Mouse (Mus musculus): ENCODE results near the gene Myo6.

GRCm38 (mm10) chr9:80216786-80217501 lies 52.1 kb downstream of the Myo6 start:
- TF ChIP-seq CTCF (conservative IDR thresholded peaks at IDR 0.05; ENCODE audit: low read length) (no peak), NANOG (IDR thresholded peaks at IDR 0.05; ENCODE audit: borderline replicate concordance, low read length) (no peak), POU5F1 (IDR thresholded peaks at IDR 0.05; ENCODE audit: borderline replicate concordance, low read length) (no peak)
